Mouse (Mus musculus) embryonic facial prominence, embryonic 14.5 days (tissue): Measurements from ENCODE around the gene Kcne1. TPM values are rescaled to one million over a fixed set of nuclear protein-coding genes. Genes with fewer than 3 reads are reported as not detected.

ENCODE experiments used
- polyA plus RNA-seq: library from polyadenylated mRNA; unstranded; fragments of >200 nt; fragmentation: Nextera tagmentation; extraction: Ambion mirVana; gene quantifications from 2 replicates; pipeline ENCODE4 v1.2.1, GENCODE M21; 2014

Kcne1 gene
- polyA plus RNA-seq, 1 experiment from 2014 or later, result 0.21 TPM

Other genes starting within 250 kb of the Kcne1 start
- gene Kcne2, start 67.1 kb downstream of the Kcne1 start, polyA plus RNA-seq, result 0.12 and 2.3 TPM in 2 replicates
- 131 and 155 TPM in 2 replicates for gene Smim11, start 58.2 kb downstream of the Kcne1 start, polyA plus RNA-seq
- not detected in 2 replicates for gene Fam243, start 38.0 kb downstream of the Kcne1 start, polyA plus RNA-seq
- 34.6 TPM in 2 replicates for gene Rcan1, start 111.4 kb upstream of the Kcne1 start, polyA plus RNA-seq
- gene Clic6, start 126.3 kb upstream of the Kcne1 start, polyA plus RNA-seq, result 3.0 and 4.1 TPM in 2 replicates